8 mouse cellular contexts compared by ENCODE assay signal in the genomic region with DNA sequence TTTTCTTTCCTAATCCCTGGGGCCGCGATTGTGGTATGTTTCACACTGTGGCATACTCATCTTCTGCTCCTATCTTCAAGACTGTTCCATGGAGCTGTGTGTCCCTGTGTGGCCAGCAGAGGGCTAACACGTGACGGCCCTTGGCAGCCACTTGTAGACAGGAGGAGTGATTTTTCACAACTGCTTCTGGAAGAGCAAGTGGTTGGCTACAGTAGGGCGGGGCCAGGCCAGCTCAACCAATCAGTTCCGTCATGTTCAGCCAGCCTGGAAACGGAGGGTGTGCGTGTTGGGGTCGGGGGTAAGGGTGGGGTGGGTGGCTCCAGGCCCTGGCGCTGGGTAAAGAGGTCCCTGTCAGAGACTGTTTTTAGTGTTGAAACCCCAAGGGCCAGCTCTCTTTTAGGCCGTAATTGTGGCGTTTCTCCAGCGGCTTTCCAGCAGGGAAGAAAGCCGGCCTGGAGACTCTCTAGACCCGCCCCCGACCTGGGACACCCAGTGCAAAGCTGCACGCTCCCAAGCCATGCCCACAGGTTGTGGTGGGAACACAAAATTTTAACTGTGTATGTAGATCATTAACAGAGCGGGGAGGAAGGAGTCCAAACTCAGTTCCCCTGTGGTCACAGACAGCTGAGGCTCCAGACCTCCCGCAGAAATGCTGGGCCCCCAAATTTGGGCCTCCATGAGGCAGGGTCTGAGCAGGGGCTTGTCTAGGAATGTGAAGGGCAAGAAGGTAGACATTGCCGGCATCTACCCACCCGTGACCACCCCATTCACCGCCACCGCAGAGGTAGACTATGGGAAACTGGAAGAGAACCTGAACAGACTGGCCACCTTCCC. TPM values are rescaled to one million over a fixed set of nuclear protein-coding genes. Genes with fewer than 3 reads are reported as not detected.
DNase-seq lines count a peak whose midpoint lies in the region; ATAC-seq lines count a peak whose summit lies in the region.

A gene (plus strand): TSS at position 342 of the 834 bp plus-strand sequence.

- H3K9me3 ChIP-seq in hindbrain, embryonic 16.5 days (ENCODE audit: control insufficient read depth, low read length): peaks cover 4% of the 10 kb centered on the region; the same call in 1 of the 2 replicates

- no peak within 1 kb of the TSS for H3K27ac ChIP-seq in hindbrain, embryonic 16.5 days (ENCODE audit: low read depth, low read length)

- intact Hi-C loops in left cerebral cortex, postnatal 36 days (cut with DNase I): no loop called here

- H3K27me3 ChIP-seq in hindbrain, embryonic 16.5 days (replicated peaks; ENCODE audit: control insufficient read depth, insufficient read depth, low read length): 0 out of 2 replicates have a peak, but pooled peaks cover 2% of the 10 kb centered on the region

- peaks cover 4% of the 10 kb centered on the region; the same call in 1 of the 2 replicates for H3K4me1 ChIP-seq in hindbrain, embryonic 16.5 days (ENCODE audit: control insufficient read depth, insufficient read depth, low read depth, low read length)

- peak within 1 kb of the TSS; percentile 34 for H3K4me3 ChIP-seq in hindbrain, embryonic 16.5 days (ENCODE audit: low read length)

- H3K9ac ChIP-seq in hindbrain, embryonic 16.5 days (ENCODE audit: low read depth, low read length): peak within 1 kb of the TSS; percentile 27; the same call in 1 of the 2 replicates

- DNase-seq in cerebellum, adult 11-12 months: peak; percentile 60
- DNase-seq in cerebellum, adult 9-11 months: no peak
- DNase-seq in cerebellum, postnatal 36 days: peak; percentile 50 to 60
- peak; percentile 76 to 85 for DNase-seq in gastrocnemius, adult 8-10 months (ENCODE audit: low spot score in 2 of 2)
- peak; percentile 21 for DNase-seq in left cerebral cortex, postnatal 36 days (ENCODE audit: low spot score in 2 of 2)
- peak; percentile 87 for DNase-seq in mesoderm, embryonic 11.5 days (ENCODE audit: low read depth, low spot score)
- DNase-seq in spleen, postnatal 10 days (ENCODE audit: low spot score in 2 of 2): peak; percentile 15 to 70

- no peaks in the 10 kb centered on the region for H3K36me3 ChIP-seq in hindbrain, embryonic 16.5 days (ENCODE audit: control insufficient read depth, insufficient read depth, low read length)

- peak within 1 kb of the TSS; percentile 54 for H3K4me2 ChIP-seq in hindbrain, embryonic 16.5 days (ENCODE audit: low read length)

- ATAC-seq in hindbrain, embryonic 16.5 days: peak; percentile 93

- 23% methylated on average over 23 of the region's 23 CpGs for WGBS in hindbrain, embryonic 16.5 days

RNA-seq across cellular contexts. Expression of the gene that starts here (rescaled TPM):
- 1 to 10 TPM; 3.0 to 4.8 (median 3.7) TPM for total RNA-seq in gastrocnemius, adult 8-10 months (2022)
- 2.0 and 2.4 TPM in 2 replicates for polyA plus RNA-seq in hindbrain, embryonic 16.5 days (2015; fragmentation: Nextera tagmentation; extraction: Ambion mirVana)
- total RNA-seq in left cerebral cortex, postnatal 36 days (2021): 1 to 10 TPM; 3.4 to 4.2 TPM
